Mouse (Mus musculus): Measurements from ENCODE around the gene Rnf227. TPM values are rescaled to one million over a fixed set of nuclear protein-coding genes. Genes with fewer than 3 reads are reported as not detected.
"Not testable (repeated sequence)": the region's sequence is repeated elsewhere in the genome, so short reads cannot be mapped to it uniquely, and the experiment has no call there.

Rnf227 gene
- polyA plus RNA-seq, 1 experiment: 142 TPM

GRCm38 (mm10) chr11:69316361-69316760 lies 23.9 kb upstream of the Rnf227 start:
- Histone ChIP-seq H3K4me3 (ENCODE audit: insufficient read depth, low read length) (no peak overlapping the region), H3K27ac (ENCODE audit: insufficient read depth, low read length) (no peak overlapping the region), H3K4me1 (ENCODE audit: control insufficient read depth, insufficient read depth, low read length) (no peaks in the 10 kb centered on the region)
- TF ChIP-seq POLR2A (IDR thresholded peaks at IDR 0.05; ENCODE audit: extremely low read depth, insufficient read depth, low read length) (no peak), CTCF (IDR thresholded peaks at IDR 0.05; ENCODE audit: extremely low read depth, insufficient read depth, low read length) (no peak)

- H3K4me1 ChIP-seq (ENCODE audit: control insufficient read depth, insufficient read depth, low read length); H3K4me3 ChIP-seq (ENCODE audit: insufficient read depth, low read length); H3K27ac ChIP-seq (ENCODE audit: insufficient read depth, low read length): not testable (repeated sequence)
Observed at GRCm38 (mm10) chr11:69318000-69318399, 22.3 kb upstream of the Rnf227 start.

GRCm38 (mm10) chr11:69321580-69321979 lies 18.7 kb upstream of the Rnf227 start:
- TF ChIP-seq CTCF (IDR thresholded peaks at IDR 0.05; ENCODE audit: extremely low read depth, insufficient read depth, low read length) (no peak), POLR2A (IDR thresholded peaks at IDR 0.05; ENCODE audit: extremely low read depth, insufficient read depth, low read length) (no peak)
- Histone ChIP-seq H3K4me1 (ENCODE audit: control insufficient read depth, insufficient read depth, low read length) (peaks cover 4% of the 10 kb centered on the region; the same call in 1 of the 2 replicates), H3K4me3 (ENCODE audit: insufficient read depth, low read length) (no peak overlapping the region), H3K27ac (ENCODE audit: insufficient read depth, low read length) (no peak overlapping the region)

GRCm38 (mm10) chr11:69322010-69322409 lies 18.3 kb upstream of the Rnf227 start:
- Histone ChIP-seq H3K4me3 (ENCODE audit: insufficient read depth, low read length) (no peak overlapping the region; the same call in 1 of the 2 replicates), H3K4me1 (ENCODE audit: control insufficient read depth, insufficient read depth, low read length) (peaks cover 4% of the 10 kb centered on the region; the same call in 1 of the 2 replicates), H3K27ac (ENCODE audit: insufficient read depth, low read length) (no peak overlapping the region)
- TF ChIP-seq POLR2A (IDR thresholded peaks at IDR 0.05; ENCODE audit: extremely low read depth, insufficient read depth, low read length): no peak
- no peak for TF ChIP-seq CTCF (IDR thresholded peaks at IDR 0.05; ENCODE audit: extremely low read depth, insufficient read depth, low read length)

GRCm38 (mm10) chr11:69322693-69323471 lies 17.4 kb upstream of the Rnf227 start:
- H3K4me3 ChIP-seq (ENCODE audit: insufficient read depth, low read length): peak overlapping the region; percentile 73
- peak overlapping the region; percentile 41; the same call in 1 of the 2 replicates for H3K27ac ChIP-seq (ENCODE audit: insufficient read depth, low read length)
- peaks cover 4% of the 10 kb centered on the region; the same call in 1 of the 2 replicates for H3K4me1 ChIP-seq (ENCODE audit: control insufficient read depth, insufficient read depth, low read length)
- TF ChIP-seq CTCF (IDR thresholded peaks at IDR 0.05; ENCODE audit: extremely low read depth, insufficient read depth, low read length) (no peak), POLR2A (IDR thresholded peaks at IDR 0.05; ENCODE audit: extremely low read depth, insufficient read depth, low read length) (no peak)

- TF ChIP-seq CTCF (IDR thresholded peaks at IDR 0.05; ENCODE audit: extremely low read depth, insufficient read depth, low read length): no peak
- peak; percentile 92 for TF ChIP-seq POLR2A (IDR thresholded peaks at IDR 0.05; ENCODE audit: extremely low read depth, insufficient read depth, low read length)
- H3K27ac ChIP-seq (ENCODE audit: insufficient read depth, low read length): peak within 1 kb of the TSS; percentile 41; the same call in 1 of the 2 replicates
- peaks cover 4% of the 10 kb centered on the region; the same call in 1 of the 2 replicates for H3K4me1 ChIP-seq (ENCODE audit: control insufficient read depth, insufficient read depth, low read length)
- peak within 1 kb of the TSS; percentile 73 for H3K4me3 ChIP-seq (ENCODE audit: insufficient read depth, low read length)
Observed at GRCm38 (mm10) chr11:69323667-69324111, 16.6 kb upstream of the Rnf227 start, which contains the start of the genes Cntrob and Trappc1. Gene Cntrob (minus strand): TSS chr11:69323775. Gene Trappc1 (plus strand): TSS chr11:69323980.

GRCm38 (mm10) chr11:69324749-69325148 lies 15.5 kb upstream of the Rnf227 start:
- peak overlapping the region; percentile 73; the same call in 1 of the 2 replicates for H3K4me3 ChIP-seq (ENCODE audit: insufficient read depth, low read length)
- H3K27ac ChIP-seq (ENCODE audit: insufficient read depth, low read length): no peak overlapping the region
- H3K4me1 ChIP-seq (ENCODE audit: control insufficient read depth, insufficient read depth, low read length): peaks cover 4% of the 10 kb centered on the region; the same call in 1 of the 2 replicates
- TF ChIP-seq CTCF (IDR thresholded peaks at IDR 0.05; ENCODE audit: extremely low read depth, insufficient read depth, low read length) (no peak), POLR2A (IDR thresholded peaks at IDR 0.05; ENCODE audit: extremely low read depth, insufficient read depth, low read length) (no peak)

- Histone ChIP-seq H3K27ac (ENCODE audit: insufficient read depth, low read length) (no peak within 1 kb of the TSS), H3K4me3 (ENCODE audit: insufficient read depth, low read length) (peak within 1 kb of the TSS; percentile 36), H3K4me1 (ENCODE audit: control insufficient read depth, insufficient read depth, low read length) (peaks cover 4% of the 10 kb centered on the region; the same call in 1 of the 2 replicates)
- TF ChIP-seq CTCF (IDR thresholded peaks at IDR 0.05; ENCODE audit: extremely low read depth, insufficient read depth, low read length) (no peak), POLR2A (IDR thresholded peaks at IDR 0.05; ENCODE audit: extremely low read depth, insufficient read depth, low read length) (peak; percentile 83)
Observed at GRCm38 (mm10) chr11:69325628-69326407, 14.4 kb upstream of the Rnf227 start, which contains the start of gene Kcnab3. Gene Kcnab3 (plus strand): TSS chr11:69326258.

GRCm38 (mm10) chr11:69326408-69327156 lies 13.7 kb upstream of the Rnf227 start:
- no peak for TF ChIP-seq POLR2A (IDR thresholded peaks at IDR 0.05; ENCODE audit: extremely low read depth, insufficient read depth, low read length)
- no peak for TF ChIP-seq CTCF (IDR thresholded peaks at IDR 0.05; ENCODE audit: extremely low read depth, insufficient read depth, low read length)
- peak overlapping the region; percentile 36 for H3K4me3 ChIP-seq (ENCODE audit: insufficient read depth, low read length)
- peaks cover 4% of the 10 kb centered on the region; the same call in 1 of the 2 replicates for H3K4me1 ChIP-seq (ENCODE audit: control insufficient read depth, insufficient read depth, low read length)
- no peak overlapping the region for H3K27ac ChIP-seq (ENCODE audit: insufficient read depth, low read length)

Measured in cortical plate, adult 2 months (tissue).